Mouse (Mus musculus) cerebellum, postnatal 14 days (tissue): ENCODE results near the gene Plac1.

Source experiments
- DNase-seq, 2 experiments: peaks; one replicate each; pipeline ENCODE4 v3.0.0; 2021; ENCODE audit warnings: mixed read lengths in 2 of 2

The Plac1 gene

GRCm38 (mm10) chrX:53197681-53198080, 42.2 kb downstream of the Plac1 start:
- no peak for DNase-seq

GRCm38 (mm10) chrX:53196392-53196791, 43.5 kb downstream of the Plac1 start:
- DNase-seq, result no peak

GRCm38 (mm10) chrX:53188692-53189091, 51.2 kb downstream of the Plac1 start:
- no peak for DNase-seq

- DNase-seq, result no peak
Observed at GRCm38 (mm10) chrX:53179801-53180200, 60.1 kb downstream of the Plac1 start.

- no peak for DNase-seq
Observed at GRCm38 (mm10) chrX:53176296-53176695, 63.6 kb downstream of the Plac1 start.

GRCm38 (mm10) chrX:53168623-53169022, 71.3 kb downstream of the Plac1 start:
- no peak for DNase-seq

GRCm38 (mm10) chrX:53166901-53167525, 72.9 kb downstream of the Plac1 start:
- DNase-seq, result peak in 1 of 2 experiments; percentile 0

- no peak for DNase-seq
Observed at GRCm38 (mm10) chrX:53166251-53166900, 73.5 kb downstream of the Plac1 start.

GRCm38 (mm10) chrX:53162589-53162988, 77.3 kb downstream of the Plac1 start:
- DNase-seq, result no peak

- no peak for DNase-seq
Observed at GRCm38 (mm10) chrX:53161583-53161982, 78.3 kb downstream of the Plac1 start.

GRCm38 (mm10) chrX:53161115-53161514, 78.8 kb downstream of the Plac1 start:
- DNase-seq, result peak in 1 of 2 experiments; percentile 12

GRCm38 (mm10) chrX:53148039-53148438, 91.9 kb downstream of the Plac1 start:
- no peak for DNase-seq

GRCm38 (mm10) chrX:53146389-53146917, 93.5 kb downstream of the Plac1 start:
- DNase-seq, result no peak

GRCm38 (mm10) chrX:53139641-53140040, 100.3 kb downstream of the Plac1 start:
- DNase-seq, result no peak

GRCm38 (mm10) chrX:53137066-53137465, 102.8 kb downstream of the Plac1 start:
- no peak for DNase-seq

GRCm38 (mm10) chrX:53129501-53129900, 110.4 kb downstream of the Plac1 start:
- peak in 1 of 2 experiments; percentile 5 for DNase-seq

GRCm38 (mm10) chrX:53126492-53127033, 113.3 kb downstream of the Plac1 start:
- DNase-seq, result no peak

GRCm38 (mm10) chrX:53125838-53126467, 114.0 kb downstream of the Plac1 start:
- DNase-seq, result no peak

GRCm38 (mm10) chrX:53123562-53123961, 116.3 kb downstream of the Plac1 start:
- no peak for DNase-seq

- DNase-seq, result peak in 1 of 2 experiments; percentile 17
Observed at GRCm38 (mm10) chrX:53118631-53119030, 121.3 kb downstream of the Plac1 start.

GRCm38 (mm10) chrX:53118019-53118418, 121.9 kb downstream of the Plac1 start:
- no peak for DNase-seq

- DNase-seq, result no peak
Observed at GRCm38 (mm10) chrX:53114994-53115393, 124.9 kb downstream of the Plac1 start.

GRCm38 (mm10) chrX:53110142-53110541, 129.8 kb downstream of the Plac1 start:
- DNase-seq, result no peak

GRCm38 (mm10) chrX:53107127-53107526, 132.8 kb downstream of the Plac1 start:
- DNase-seq, result no peak
